Mouse (Mus musculus) gastrocnemius, adult 2 months (tissue): Measurements from ENCODE around the gene Tmco4. TPM values are rescaled to one million over a fixed set of nuclear protein-coding genes. Genes with fewer than 3 reads are reported as not detected.

Experiments
- DNase-seq: peaks from one replicate; pipeline ENCODE4 v3.0.0; 2022
- H3K27ac ChIP-seq: fragments of 200-600 bp; 2 replicates; pipeline ENCODE4 v1.8.1; 2022; ENCODE audit warnings: mild to moderate bottlenecking
- H3K4me3 ChIP-seq: fragments of 200-600 bp; 2 replicates; pipeline ENCODE4 v1.8.1; 2022; ENCODE audit warnings: mild to moderate bottlenecking, moderate library complexity
- CTCF ChIP-seq: fragments of 200-600 bp; IDR thresholded peaks from 2 replicates; pipeline ENCODE4 v1.8.1; 2022; ENCODE audit warnings: antibody characterized with exemption, mild to moderate bottlenecking, moderate library complexity
- intact Hi-C: fragments of 180-260 bp; cut with DNase I; formaldehyde crosslinking; loops from one replicate; pipeline ENCODE4 v1.15.1; 2025
- total RNA-seq, 2 experiments: library from RNA; stranded (reverse); gene quantifications; 2 replicates each; pipeline ENCODE4 v1.2.3; 2021

Gene Tmco4
- total RNA-seq, 2 experiments from 2014 or later = 7.5 to 7.6 TPM

DNA sequence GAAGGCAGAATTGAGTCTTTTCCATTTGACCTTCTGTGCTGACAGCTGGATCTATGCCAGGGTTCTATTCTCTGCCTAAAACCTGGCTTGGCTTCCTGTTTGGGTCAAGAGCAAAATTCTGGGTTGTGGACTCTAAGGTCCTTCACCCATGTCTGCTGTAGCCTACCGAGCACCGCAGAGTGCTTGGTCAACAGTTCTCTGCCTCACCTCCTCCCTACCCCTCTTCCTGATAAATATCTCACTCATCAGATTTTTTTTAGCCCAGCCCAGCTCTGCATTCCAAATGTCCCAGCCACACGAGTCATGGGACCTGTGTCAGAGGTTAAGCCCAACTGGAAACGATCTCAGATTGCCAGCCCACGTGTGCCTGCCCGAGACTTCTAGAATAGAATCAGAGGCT is 3.4 kb downstream of the Tmco4 start:
- intact Hi-C loops = no loop called here
- TF ChIP-seq CTCF = no peak
- Histone ChIP-seq H3K4me3 (no peak overlapping the region), H3K27ac (peak overlapping the region; percentile 97)
- peak; percentile 68 for DNase-seq

GRCm38 (mm10) chr4:138980021-138980420 is 7.3 kb downstream of the Tmco4 start:
- intact Hi-C loops = loop anchor here (5.0 kb wide), 1 partner anchor 38 kb away; no protein-coding TSS in a partner anchor
- peak; percentile 29 for DNase-seq

DNA sequence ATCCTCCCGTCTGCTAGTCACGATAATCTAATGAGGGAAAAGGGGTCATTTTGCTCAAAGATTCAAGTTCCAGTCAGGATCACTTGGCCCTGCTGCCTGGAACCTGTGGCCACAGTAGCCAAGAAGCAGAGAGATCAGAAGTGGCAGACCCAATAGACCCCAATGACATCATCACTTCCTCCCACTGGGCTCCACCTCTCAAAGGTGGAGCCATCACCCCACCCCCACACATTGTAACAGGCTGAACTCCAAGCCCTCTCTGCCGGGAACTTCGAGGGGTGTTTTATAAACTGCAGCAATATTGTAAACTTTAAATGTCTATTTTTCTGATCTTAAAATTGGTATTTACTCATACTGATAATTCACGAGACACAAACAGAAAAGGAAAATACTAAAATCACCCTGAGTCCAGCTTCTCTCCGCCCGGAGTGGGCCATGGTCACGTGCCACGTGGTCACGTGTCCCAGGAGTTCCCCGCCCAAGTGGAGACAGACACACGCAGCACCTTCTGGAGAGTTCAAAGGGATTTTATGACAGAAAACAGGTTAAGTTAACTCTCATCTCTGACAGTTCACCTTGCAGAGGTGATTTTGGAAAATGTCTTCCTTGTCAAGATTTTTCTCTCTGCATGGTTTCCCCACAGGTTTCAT is 8.2 kb downstream of the Tmco4 start:
- no peak for TF ChIP-seq CTCF
- Histone ChIP-seq H3K4me3 (no peak overlapping the region), H3K27ac (no peak overlapping the region)
- intact Hi-C loops = loop anchor here (5.0 kb wide), 1 partner anchor 39 kb away; no protein-coding TSS in a partner anchor
- DNase-seq = peak; percentile 8

More at GRCm38 (mm10) chr4:138980021-138980420, 7.3 kb downstream of the Tmco4 start:
- peak overlapping the region; percentile 66; the same call in 1 of the 2 replicates for H3K27ac ChIP-seq
- no peak overlapping the region for H3K4me3 ChIP-seq
- no peak for TF ChIP-seq CTCF

DNA sequence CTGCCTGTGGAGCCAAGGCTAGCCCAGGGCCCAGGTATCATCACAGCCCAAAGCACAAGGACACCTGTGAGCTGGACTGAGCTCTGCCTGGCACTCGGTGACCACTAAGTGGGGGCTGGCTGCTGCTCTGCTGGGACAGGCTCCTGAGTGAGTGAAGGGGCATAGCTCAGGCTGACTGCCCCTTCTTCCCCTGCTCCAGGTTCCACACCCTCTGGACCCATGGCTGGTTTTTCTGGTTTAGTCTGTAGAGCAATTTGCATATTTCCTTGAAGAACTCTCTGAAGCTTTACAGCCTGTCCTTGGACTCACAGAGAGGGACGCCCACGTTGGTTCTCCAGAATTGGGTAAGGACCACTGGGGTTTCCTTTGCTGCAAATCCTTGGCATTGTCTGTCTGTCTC is 10.7 kb downstream of the Tmco4 start:
- no peak for DNase-seq
- Histone ChIP-seq H3K27ac (no peak overlapping the region), H3K4me3 (no peak overlapping the region)
- intact Hi-C loops = loop anchor here (5.0 kb wide), 1 partner anchor 41 kb away; no protein-coding TSS in a partner anchor
- no peak for TF ChIP-seq CTCF

DNA sequence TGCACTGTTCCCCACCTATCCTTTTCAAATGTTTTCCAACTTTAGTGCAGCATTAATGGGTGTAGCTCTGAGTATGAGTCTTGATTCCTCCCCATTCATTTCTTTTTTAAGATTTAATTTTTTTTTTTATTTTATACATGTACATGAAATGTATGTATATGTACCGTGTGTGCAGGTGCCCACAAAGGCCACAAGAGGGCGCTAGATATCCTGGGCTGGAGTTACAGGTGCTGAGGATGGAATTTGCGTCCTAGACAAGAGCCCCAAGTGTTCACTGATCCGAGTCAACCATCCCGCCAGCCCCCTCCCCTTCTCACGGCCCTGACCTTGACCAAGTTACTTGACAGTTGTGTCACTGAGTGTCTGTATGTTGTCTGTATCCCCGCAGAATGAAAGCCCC is 12.1 kb downstream of the Tmco4 start:
- DNase-seq = no peak
- peak; percentile 29; the same call in 1 of the 2 replicates for TF ChIP-seq CTCF
- Histone ChIP-seq H3K27ac (no peak overlapping the region), H3K4me3 (no peak overlapping the region)
- intact Hi-C loops = loop anchor here (5.0 kb wide), 1 partner anchor 42 kb away; no protein-coding TSS in a partner anchor

GRCm38 (mm10) chr4:138986280-138986679 is 13.6 kb downstream of the Tmco4 start:
- DNase-seq = no peak
- Histone ChIP-seq H3K4me3 (no peak overlapping the region), H3K27ac (no peak overlapping the region)
- TF ChIP-seq CTCF = no peak
- intact Hi-C loops = no loop called here

DNA sequence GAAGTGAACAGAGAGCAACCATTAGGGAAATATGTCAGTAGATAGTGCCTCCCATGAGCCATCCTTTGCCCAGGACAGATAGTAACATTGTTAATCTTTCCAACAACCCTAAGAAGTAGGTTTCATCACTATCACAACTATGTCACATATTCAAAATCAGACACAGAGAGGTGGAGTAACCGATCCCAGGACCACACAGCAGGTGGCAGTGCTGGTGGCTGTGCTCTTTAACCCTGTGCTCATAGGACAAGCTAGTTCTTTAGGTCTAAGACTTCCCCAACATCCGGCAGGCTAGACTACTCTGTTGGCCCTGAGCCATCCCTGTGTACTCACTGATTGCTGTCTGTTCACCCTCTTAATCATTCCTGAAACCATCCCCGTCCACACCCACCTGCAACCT is 21.7 kb downstream of the Tmco4 start:
- no peak overlapping the region for H3K4me3 ChIP-seq
- TF ChIP-seq CTCF = no peak
- H3K27ac ChIP-seq = no peak overlapping the region
- DNase-seq = no peak
- intact Hi-C loops = no loop called here

DNA sequence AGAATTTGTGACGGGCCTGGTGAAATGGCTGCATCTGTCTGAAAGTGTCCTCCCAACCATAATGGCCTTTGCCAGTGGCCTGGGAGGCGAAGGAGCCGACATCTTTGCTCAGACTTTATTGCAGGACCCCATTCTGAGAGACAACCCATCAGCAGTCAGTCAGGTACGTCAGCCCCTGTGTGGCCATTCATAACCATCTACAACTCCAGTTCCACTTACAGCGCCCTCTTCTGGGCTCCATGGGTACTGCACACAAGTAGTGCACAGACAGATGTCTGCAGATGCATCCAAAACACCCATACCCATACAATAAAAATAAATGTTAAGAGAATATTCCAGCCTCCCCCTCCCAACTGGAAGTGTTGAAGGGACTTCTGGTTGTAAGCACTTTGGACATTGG is 23.7 kb downstream of the Tmco4 start:
- H3K27ac ChIP-seq = no peak overlapping the region
- no peak for DNase-seq
- intact Hi-C loops = no loop called here
- no peak overlapping the region for H3K4me3 ChIP-seq
- peak; percentile 65 for TF ChIP-seq CTCF

DNA sequence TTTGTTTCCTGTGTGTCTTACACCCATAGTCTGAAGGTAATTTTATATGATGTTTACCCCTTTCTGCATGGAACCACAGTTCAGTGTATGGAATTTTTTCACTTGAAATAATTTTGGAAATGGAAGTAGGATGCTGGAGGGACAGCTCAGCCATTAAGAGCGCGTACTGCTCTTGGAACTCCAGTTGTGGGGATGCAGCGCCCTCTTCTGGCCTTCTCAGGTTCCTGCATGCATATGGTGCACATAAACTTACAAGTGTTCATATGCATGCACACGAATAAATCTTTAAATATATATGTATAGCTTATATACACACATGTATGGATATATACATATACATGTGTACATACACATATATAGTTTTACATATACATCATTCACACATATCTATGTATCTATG is 24.4 kb downstream of the Tmco4 start:
- Histone ChIP-seq H3K4me3 (no peak overlapping the region), H3K27ac (no peak overlapping the region)
- peak; percentile 54 for TF ChIP-seq CTCF
- no peak for DNase-seq
- intact Hi-C loops = no loop called here

DNA sequence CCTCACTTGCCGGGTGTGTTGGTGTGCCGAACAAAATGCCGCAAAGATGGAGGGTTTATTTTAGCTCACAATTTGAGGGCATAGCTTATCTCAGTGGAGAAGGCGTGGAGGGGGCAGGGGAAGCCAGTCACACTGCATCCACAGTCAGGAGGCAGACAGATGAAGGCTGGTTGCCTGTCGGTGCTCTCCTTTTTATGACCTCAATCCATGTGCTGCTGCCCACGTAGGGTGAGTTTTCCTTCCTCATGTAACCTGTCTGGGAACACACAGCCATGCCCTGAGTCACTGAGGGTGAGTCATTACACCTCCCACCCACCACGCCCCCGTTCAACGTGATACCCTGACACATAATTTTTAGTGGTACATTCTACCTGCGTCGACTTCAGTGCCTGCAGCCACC is 25.9 kb downstream of the Tmco4 start:
- TF ChIP-seq CTCF = no peak
- no peak for DNase-seq
- no peak overlapping the region for H3K4me3 ChIP-seq
- intact Hi-C loops = no loop called here
- no peak overlapping the region for H3K27ac ChIP-seq

- DNase-seq = no peak
- no peak for TF ChIP-seq CTCF
- H3K4me3 ChIP-seq = no peak overlapping the region
- no peak overlapping the region for H3K27ac ChIP-seq
- intact Hi-C loops = loop anchor here (1.0 kb wide), 1 partner anchor 79 kb away; no protein-coding TSS in a partner anchor
Observed at GRCm38 (mm10) chr4:139001026-139001425, 28.3 kb downstream of the Tmco4 start.

GRCm38 (mm10) chr4:139001433-139001832 is 28.7 kb downstream of the Tmco4 start:
- peak; percentile 51 for TF ChIP-seq CTCF
- intact Hi-C loops = loop anchor here (1.0 kb wide), 1 partner anchor 79 kb away; no protein-coding TSS in a partner anchor
- DNase-seq = peak; percentile 51
- H3K4me3 ChIP-seq = no peak overlapping the region
- no peak overlapping the region for H3K27ac ChIP-seq

GRCm38 (mm10) chr4:139004067-139004466 is 31.4 kb downstream of the Tmco4 start:
- DNase-seq = no peak
- no peak overlapping the region for H3K27ac ChIP-seq
- TF ChIP-seq CTCF = no peak
- no peak overlapping the region for H3K4me3 ChIP-seq
- intact Hi-C loops = no loop called here

- intact Hi-C loops = no loop called here
- Histone ChIP-seq H3K4me3 (no peak overlapping the region), H3K27ac (no peak overlapping the region)
- no peak for DNase-seq
- TF ChIP-seq CTCF = no peak
Observed at GRCm38 (mm10) chr4:139005214-139005613, 32.5 kb downstream of the Tmco4 start.
